In genomic region chr13:115035387-115035786, GRCm38 (mm10) we compare ENCODE assay signal across 28 mouse cellular contexts.
"Had no signal": no experiment of that assay in that cellular context is flagged by ENCODE, and none has a peak within 500 bp of the region (broad histone marks: within the 10 kb centered on the region; RNA-seq: fewer than 3 reads in every experiment).

No protein-coding gene starts in this region.

- H3K4me1 ChIP-seq: embryonic facial prominence, embryonic 10.5 days; embryonic facial prominence, embryonic 12.5 days; embryonic facial prominence, embryonic 13.5 days; embryonic facial prominence, embryonic 15.5 days; forebrain, embryonic 10.5 days; forebrain, embryonic 12.5 days; forebrain, embryonic 13.5 days; forebrain, embryonic 15.5 days had no signal

- H3K4me2 ChIP-seq: embryonic facial prominence, embryonic 12.5 days; embryonic facial prominence, embryonic 13.5 days; embryonic facial prominence, embryonic 15.5 days; forebrain, embryonic 12.5 days; forebrain, embryonic 13.5 days; forebrain, embryonic 15.5 days had no signal

- H3K9ac ChIP-seq: embryonic facial prominence, embryonic 12.5 days; embryonic facial prominence, embryonic 13.5 days; embryonic facial prominence, embryonic 15.5 days; forebrain, embryonic 12.5 days; forebrain, embryonic 13.5 days; forebrain, embryonic 15.5 days; forebrain, postnatal 0 days had no signal

- H3K27me3 ChIP-seq: embryonic facial prominence, embryonic 12.5 days; embryonic facial prominence, embryonic 13.5 days; embryonic facial prominence, embryonic 15.5 days; forebrain, embryonic 12.5 days; forebrain, embryonic 13.5 days; forebrain, embryonic 15.5 days had no signal

- ATAC-seq: forebrain, embryonic 13.5 days; forebrain, embryonic 14.5 days; forebrain, embryonic 15.5 days; forebrain, embryonic 16.5 days; forebrain, postnatal 0 days had no signal

- DNase-seq: cerebellum, adult 18-20 months; cerebellum, adult 2 months; cerebellum, adult 8-10 months; cerebellum, adult 9-10 months; cerebellum, adult 9-11 months; cerebellum, postnatal 10 days; cerebellum, postnatal 14 days; cerebellum, postnatal 25 days; cerebellum, postnatal 36 days; embryo, embryonic 11 days; forebrain, postnatal 0 days; gastrocnemius, adult 2 months; gastrocnemius, postnatal 10 days; gastrocnemius, postnatal 14 days; gastrocnemius, postnatal 25 days; gastrocnemius, postnatal 36 days; heart, adult 11 months had no signal

- H3K4me3 ChIP-seq: embryonic facial prominence, embryonic 10.5 days; embryonic facial prominence, embryonic 12.5 days; embryonic facial prominence, embryonic 13.5 days; embryonic facial prominence, embryonic 15.5 days; erythroblast, embryonic 14.5 days; forebrain, embryonic 10.5 days; forebrain, embryonic 12.5 days; forebrain, embryonic 13.5 days; forebrain, embryonic 15.5 days; gastrocnemius, adult 2 months had no signal

- H3K9me3 ChIP-seq: embryonic facial prominence, embryonic 10.5 days; embryonic facial prominence, embryonic 12.5 days; embryonic facial prominence, embryonic 13.5 days; embryonic facial prominence, embryonic 15.5 days; forebrain, embryonic 10.5 days; forebrain, embryonic 12.5 days; forebrain, embryonic 13.5 days; forebrain, embryonic 15.5 days had no signal

- H3K27ac ChIP-seq: embryonic facial prominence, embryonic 10.5 days; embryonic facial prominence, embryonic 12.5 days; embryonic facial prominence, embryonic 13.5 days; embryonic facial prominence, embryonic 15.5 days; forebrain, embryonic 10.5 days; forebrain, embryonic 12.5 days; forebrain, embryonic 13.5 days; forebrain, embryonic 15.5 days; gastrocnemius, adult 2 months had no signal

- H3K36me3 ChIP-seq: embryonic facial prominence, embryonic 10.5 days; embryonic facial prominence, embryonic 12.5 days; embryonic facial prominence, embryonic 13.5 days; embryonic facial prominence, embryonic 15.5 days; forebrain, embryonic 10.5 days; forebrain, embryonic 12.5 days; forebrain, embryonic 15.5 days had no signal
